In the genomic region with DNA sequence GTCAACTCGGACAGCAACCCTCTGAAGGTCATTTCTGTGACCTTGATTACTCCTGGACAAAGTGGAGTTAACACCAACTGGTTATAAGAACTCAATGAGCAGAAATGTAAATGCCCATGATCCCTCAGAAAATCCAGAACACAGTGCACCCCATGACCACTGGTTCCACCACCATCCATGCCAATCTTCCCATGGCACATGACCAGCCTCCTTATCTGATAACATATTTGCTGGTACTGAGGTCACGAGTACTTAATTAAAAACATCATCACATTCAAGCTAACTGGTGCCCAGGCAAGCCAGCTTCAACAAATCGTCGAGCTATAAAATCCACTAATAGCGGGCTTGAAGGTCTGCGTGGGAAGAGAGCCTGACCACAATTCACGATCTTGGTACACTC, we compare ENCODE assay signal across 1 mouse cellular context.
TF ChIP-seq lines count a peak whose summit lies in the region.

No protein-coding gene starts in this region.

TF ChIP-seq in myocyte, 11 proteins besides CTCF, POLR2A, EP300 and RAD21 (continued from another document):
- TF ChIP-seq MYOD1 (IDR thresholded peaks at IDR 0.05; ENCODE audit: control insufficient read depth in 1 of 3, insufficient read length in 2 of 3, low read depth in 2 of 3) (no peak), TCF12 (IDR thresholded peaks at IDR 0.05; ENCODE audit: insufficient read depth, poor library complexity, severe bottlenecking) (no peak)
